Mouse (Mus musculus) heart, embryonic 15.5 days (tissue): Measurements from ENCODE around the gene Tanc2. TPM values are rescaled to one million over a fixed set of nuclear protein-coding genes. Genes with fewer than 3 reads are reported as not detected.

Experiments used
- ATAC-seq: fragments of 200-750 bp; cut with Nextera tagmentation; replicated peaks from 2 replicates; pipeline ENCODE4 v1.8.0; 2017; ENCODE audit warnings: low read depth, moderate TSS enrichment; ENCODE audit not compliant: insufficient number of reproducible peaks, insufficient read depth, low FRiP score
- H3K27ac ChIP-seq: fragments of 300-500 bp; sonication (generic); 2 replicates; pipeline ENCODE4 v1.5.1; 2015; ENCODE audit warnings: mild to moderate bottlenecking, inconsistent platforms
- H3K27me3 ChIP-seq: fragments of 300-500 bp; sonication (generic); 2 replicates; pipeline ENCODE4 v1.6.1; 2015; ENCODE audit warnings: inconsistent platforms
- H3K36me3 ChIP-seq: fragments of 300-500 bp; sonication (generic); 2 replicates; pipeline ENCODE4 v1.6.1; 2015; ENCODE audit warnings: mild to moderate bottlenecking, inconsistent platforms
- H3K4me1 ChIP-seq: fragments of 300-500 bp; sonication (generic); replicated peaks from 2 replicates; pipeline ENCODE4 v1.6.1; 2015; ENCODE audit warnings: inconsistent platforms
- H3K4me2 ChIP-seq: fragments of 300-500 bp; sonication (generic); 2 replicates; pipeline ENCODE4 v1.6.1; 2015; ENCODE audit warnings: inconsistent platforms, mild to moderate bottlenecking, moderate library complexity
- H3K4me3 ChIP-seq: fragments of 300-500 bp; sonication (generic); 2 replicates; pipeline ENCODE4 v1.5.1; 2015; ENCODE audit warnings: mild to moderate bottlenecking, inconsistent platforms
- H3K9ac ChIP-seq: fragments of 300-500 bp; sonication (generic); 2 replicates; pipeline ENCODE4 v1.6.1; 2015; ENCODE audit warnings: mild to moderate bottlenecking, inconsistent platforms
- H3K9me3 ChIP-seq: fragments of 300-500 bp; sonication (generic); replicated peaks from 2 replicates; pipeline ENCODE4 v1.6.1; 2016; ENCODE audit warnings: inconsistent platforms
- WGBS: fragments of 180-500 bp; shearing (Covaris S2); methylation state at CpG from one replicate; pipeline ENCODE4 v1.1.7; 2015; ENCODE audit warnings: mixed read lengths; 5-methylcytosine and 5-hydroxymethylcytosine counted together
- polyA plus RNA-seq: library from polyadenylated mRNA; unstranded; fragments of >200 nt; fragmentation: Nextera tagmentation; extraction: Ambion mirVana; gene quantifications from 2 replicates; pipeline ENCODE4 v1.2.1, GENCODE M21; 2015

Gene Tanc2
- polyA plus RNA-seq, 1 experiment from 2014 or later: 12.4 TPM

DNA sequence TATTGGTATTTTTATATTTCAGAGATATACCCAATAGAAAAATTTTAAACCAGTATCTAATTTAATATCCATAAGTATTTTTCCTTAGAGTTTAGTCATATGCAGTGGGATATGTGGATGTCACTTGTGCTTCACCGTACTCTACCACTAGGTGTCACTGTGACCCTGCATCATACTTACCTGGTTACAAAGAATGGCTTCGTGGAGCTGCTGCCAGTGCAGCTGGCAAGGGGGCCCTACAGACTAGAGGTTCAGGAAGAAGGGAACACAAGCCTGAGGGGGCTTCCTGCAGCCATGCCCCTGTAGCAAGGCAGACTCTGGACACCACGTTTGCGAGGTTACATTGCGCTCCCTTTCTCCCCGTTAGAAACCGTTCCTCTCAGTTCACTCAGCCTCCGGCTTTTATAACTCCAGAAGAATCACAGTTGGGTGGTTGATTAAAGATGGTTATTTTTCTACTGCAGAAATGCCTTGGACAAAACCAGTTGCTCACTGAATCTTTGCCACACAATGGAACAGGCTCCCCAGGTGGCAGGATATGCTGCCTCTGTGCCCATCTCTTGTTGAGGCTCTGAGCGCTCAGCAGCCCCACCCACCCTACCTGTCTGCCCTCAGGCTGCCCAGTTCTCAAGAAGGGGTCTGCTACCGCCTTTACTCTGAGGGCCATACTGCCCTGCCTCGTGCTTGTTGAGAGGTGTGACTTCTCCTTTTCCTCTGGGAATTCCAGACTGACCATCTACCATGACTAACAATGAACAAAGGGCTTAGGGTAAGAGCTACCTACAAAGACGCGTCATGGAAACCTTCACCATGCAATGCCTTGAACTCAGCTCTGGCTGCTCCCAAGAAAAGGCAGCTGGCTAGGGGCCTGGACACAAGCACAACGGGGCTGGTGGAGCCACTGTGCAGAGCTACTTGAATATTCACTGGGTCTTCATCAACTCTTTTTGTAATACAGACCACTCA lies 337.6 kb downstream of the Tanc2 start:
- Histone ChIP-seq H3K9ac (no peak overlapping the region), H3K4me1 (0 out of 2 replicates have a peak, but pooled peaks cover 2% of the 10 kb centered on the region), H3K4me3 (no peak overlapping the region), H3K27me3 (no peaks in the 10 kb centered on the region), H3K36me3 (peaks cover 14% of the 10 kb centered on the region; the same call in 1 of the 2 replicates), H3K27ac (no peak overlapping the region), H3K9me3 (no peaks in the 10 kb centered on the region), H3K4me2 (no peak overlapping the region)
- ATAC-seq: no peak
- 60% methylated on average over 14 of the region's 14 CpGs for WGBS

DNA sequence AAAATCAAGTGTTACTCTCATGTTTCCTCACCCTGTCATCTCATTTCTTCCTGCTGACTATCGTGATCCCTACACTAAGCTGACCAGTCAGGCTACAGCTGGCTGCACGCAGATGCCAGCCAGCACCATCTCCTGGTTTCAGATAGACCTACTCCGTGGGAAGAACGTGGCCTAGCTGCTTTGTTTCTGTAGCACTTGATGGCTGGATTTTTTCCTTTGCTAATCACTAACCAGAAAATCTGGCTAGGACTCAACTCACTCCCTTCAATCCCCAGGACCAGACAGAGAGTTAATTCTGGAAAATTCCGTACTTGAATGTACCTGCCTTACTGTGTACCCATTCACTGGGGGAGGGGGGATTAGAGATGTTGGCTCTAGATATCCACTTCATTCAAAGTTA lies 338.4 kb downstream of the Tanc2 start:
- Histone ChIP-seq H3K4me3 (no peak overlapping the region), H3K4me1 (0 out of 2 replicates have a peak, but pooled peaks cover 2% of the 10 kb centered on the region), H3K4me2 (no peak overlapping the region), H3K36me3 (peaks cover 6% of the 10 kb centered on the region; the same call in 1 of the 2 replicates), H3K27ac (no peak overlapping the region), H3K27me3 (no peaks in the 10 kb centered on the region), H3K9me3 (no peaks in the 10 kb centered on the region), H3K9ac (no peak overlapping the region)
- 69% methylated on average over 5 of the region's 5 CpGs for WGBS
- ATAC-seq: no peak

DNA sequence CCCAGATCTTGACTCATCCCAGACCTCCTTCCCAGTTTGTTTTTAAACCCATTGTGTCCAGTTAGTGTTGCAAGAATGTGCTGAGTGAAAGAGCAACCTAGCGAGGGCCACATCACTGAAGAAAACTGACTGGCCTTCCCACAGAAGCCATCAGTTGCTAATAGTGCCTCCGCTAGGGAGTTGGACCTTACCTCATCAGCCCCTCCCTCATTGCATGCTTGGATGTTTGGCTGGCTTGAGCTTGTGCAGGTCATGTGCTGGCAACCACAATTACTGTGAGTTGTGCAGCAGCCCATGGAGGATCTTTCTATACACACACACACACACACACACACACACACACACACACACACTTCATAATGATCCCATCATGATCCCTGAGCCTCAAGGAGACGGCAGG lies 341.6 kb downstream of the Tanc2 start:
- Histone ChIP-seq H3K27ac (no peak overlapping the region), H3K4me2 (no peak overlapping the region), H3K9me3 (no peaks in the 10 kb centered on the region), H3K27me3 (no peaks in the 10 kb centered on the region), H3K4me3 (no peak overlapping the region), H3K9ac (no peak overlapping the region), H3K4me1 (0 out of 2 replicates have a peak, but pooled peaks cover 4% of the 10 kb centered on the region), H3K36me3 (no peaks in the 10 kb centered on the region)
- no peak for ATAC-seq
- 77% methylated on average over 3 of the region's 3 CpGs for WGBS

DNA sequence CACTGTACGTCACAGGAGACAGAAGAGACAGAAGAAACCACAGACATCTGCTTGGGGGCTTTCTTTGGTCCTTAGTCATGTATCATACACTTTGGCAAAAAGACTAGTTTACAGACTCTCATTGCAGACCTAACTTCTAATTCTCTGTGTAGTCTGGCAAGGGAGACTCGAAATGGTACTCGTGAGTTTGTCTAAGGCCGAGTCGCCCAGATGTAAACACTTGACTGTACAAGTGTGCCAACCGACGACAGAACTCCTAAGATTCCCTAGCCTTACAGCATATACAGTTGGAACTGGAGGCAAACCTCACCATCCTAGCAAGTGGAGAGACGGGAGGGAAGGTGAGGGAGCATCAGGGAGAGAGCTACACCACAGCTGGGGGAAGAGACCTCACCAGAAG lies 344.0 kb downstream of the Tanc2 start:
- 76% methylated on average over 8 of the region's 8 CpGs for WGBS
- ATAC-seq: no peak
- no peak overlapping the region for H3K27ac ChIP-seq
- no peak overlapping the region for H3K9ac ChIP-seq
- no peak overlapping the region for H3K4me2 ChIP-seq
- 0 out of 2 replicates have a peak, but pooled peaks cover 2% of the 10 kb centered on the region for H3K4me1 ChIP-seq
- no peaks in the 10 kb centered on the region for H3K9me3 ChIP-seq
- H3K27me3 ChIP-seq: peaks cover 8% of the 10 kb centered on the region; the same call in 1 of the 2 replicates
- no peaks in the 10 kb centered on the region for H3K36me3 ChIP-seq
- H3K4me3 ChIP-seq: no peak overlapping the region

DNA sequence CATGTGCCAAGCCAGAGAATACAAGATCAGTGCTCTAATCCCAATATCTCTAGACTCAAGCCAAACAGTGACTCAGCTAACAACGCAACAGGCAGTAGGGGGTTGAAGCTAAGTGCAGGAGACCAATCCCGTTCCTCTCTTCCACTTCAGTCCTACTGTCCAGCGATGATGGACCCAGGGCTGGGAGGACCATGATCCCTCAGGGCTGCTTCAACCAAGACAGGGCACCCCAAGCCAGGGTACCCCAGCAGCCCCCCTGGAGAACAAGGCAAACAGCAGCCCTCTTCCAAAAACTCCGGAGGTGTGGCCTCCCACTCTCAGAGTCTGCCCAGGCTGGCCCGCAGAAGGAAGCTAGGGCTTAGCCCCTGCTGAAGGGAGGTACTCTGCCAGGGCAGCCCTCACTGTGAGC lies 344.5 kb downstream of the Tanc2 start:
- H3K9me3 ChIP-seq: no peaks in the 10 kb centered on the region
- no peak overlapping the region for H3K4me3 ChIP-seq
- no peaks in the 10 kb centered on the region for H3K36me3 ChIP-seq
- no peak overlapping the region for H3K27ac ChIP-seq
- ATAC-seq: no peak
- 48% methylated on average over 5 of the region's 5 CpGs for WGBS
- no peak overlapping the region for H3K4me2 ChIP-seq
- no peak overlapping the region for H3K9ac ChIP-seq
- 0 out of 2 replicates have a peak, but pooled peaks cover 2% of the 10 kb centered on the region for H3K4me1 ChIP-seq
- H3K27me3 ChIP-seq: peaks cover 11% of the 10 kb centered on the region

DNA sequence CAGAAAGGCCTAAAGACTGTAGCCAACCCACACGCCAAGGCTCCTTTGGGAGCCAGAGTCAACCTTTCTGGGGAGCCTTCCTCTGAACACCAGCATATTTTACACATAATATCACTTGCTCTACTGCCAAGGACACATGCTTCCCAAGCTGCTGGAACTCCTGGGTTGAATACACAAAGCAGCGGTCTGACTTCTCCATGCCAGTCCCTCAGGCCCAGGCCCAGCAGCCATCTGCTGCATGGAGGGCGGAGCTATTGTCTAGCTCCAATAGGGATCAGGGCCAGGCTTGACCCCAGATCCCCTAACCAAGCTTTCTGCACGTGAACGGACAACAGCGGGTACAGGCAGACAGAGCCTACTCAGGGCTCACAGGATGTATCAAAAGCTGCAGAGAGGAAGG lies 345.0 kb downstream of the Tanc2 start:
- 54% methylated on average over 6 of the region's 6 CpGs for WGBS
- no peak overlapping the region for H3K27ac ChIP-seq
- H3K4me3 ChIP-seq: no peak overlapping the region
- peaks cover 15% of the 10 kb centered on the region for H3K27me3 ChIP-seq
- H3K9me3 ChIP-seq: no peaks in the 10 kb centered on the region
- ATAC-seq: 0 out of 2 replicates have a peak, but pooled peaks have one; percentile 29
- 0 out of 2 replicates have a peak, but pooled peaks cover 2% of the 10 kb centered on the region for H3K4me1 ChIP-seq
- H3K4me2 ChIP-seq: no peak overlapping the region
- no peaks in the 10 kb centered on the region for H3K36me3 ChIP-seq
- H3K9ac ChIP-seq: no peak overlapping the region

DNA sequence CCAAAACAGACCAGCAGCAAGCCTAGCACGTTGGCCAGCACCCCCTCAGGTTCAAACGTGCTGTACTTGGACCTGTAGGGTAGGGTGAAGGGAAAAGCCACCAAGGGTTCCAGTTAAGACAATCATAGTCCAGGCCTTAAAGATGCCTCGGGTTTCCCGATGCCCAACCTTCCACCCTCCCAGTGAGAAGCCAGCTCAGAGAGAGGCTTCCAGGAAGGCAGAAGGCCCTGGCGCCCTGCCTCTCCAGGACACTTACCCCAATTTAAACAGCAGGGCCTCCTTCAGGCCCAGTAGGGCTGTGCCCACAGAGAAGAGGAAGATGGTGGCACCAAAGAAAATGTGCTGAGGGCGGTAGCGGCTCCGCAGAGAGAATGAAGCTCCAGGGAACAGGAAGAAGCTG lies 345.7 kb downstream of the Tanc2 start:
- no peak for ATAC-seq

DNA sequence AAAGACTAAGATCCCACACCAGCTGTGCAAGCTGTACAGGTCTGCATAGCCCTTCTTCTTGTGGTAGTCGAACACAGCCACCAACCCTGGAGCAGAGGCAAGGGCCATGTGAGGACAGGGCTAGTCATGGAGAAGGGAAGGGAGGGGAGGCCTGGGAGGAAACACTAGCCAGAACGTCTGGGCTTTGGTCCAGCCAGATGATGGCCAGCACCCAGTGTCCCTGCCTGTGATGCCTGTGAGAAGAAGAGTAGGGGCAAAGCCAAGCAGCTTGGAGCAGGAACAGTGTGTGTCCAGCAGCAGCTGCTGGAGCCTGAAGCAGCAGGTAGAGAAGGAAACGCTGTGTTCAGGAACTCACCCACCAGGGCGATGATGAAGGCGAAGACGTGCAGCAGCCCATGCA lies 346.4 kb downstream of the Tanc2 start:
- 72% methylated on average over 6 of the region's 6 CpGs for WGBS
- Histone ChIP-seq H3K27ac (no peak overlapping the region), H3K27me3 (peaks cover 21% of the 10 kb centered on the region), H3K4me2 (no peak overlapping the region), H3K4me3 (no peak overlapping the region), H3K9me3 (no peaks in the 10 kb centered on the region), H3K4me1 (0 out of 2 replicates have a peak, but pooled peaks cover 2% of the 10 kb centered on the region), H3K9ac (no peak overlapping the region), H3K36me3 (no peaks in the 10 kb centered on the region)
- ATAC-seq: no peak

More for the DNA sequence above, 345.7 kb downstream of the Tanc2 start:
- H3K9me3 ChIP-seq: no peaks in the 10 kb centered on the region
- H3K4me3 ChIP-seq: no peak overlapping the region
- 83% methylated on average over 8 of the region's 8 CpGs for WGBS
- peaks cover 21% of the 10 kb centered on the region for H3K27me3 ChIP-seq
- no peak overlapping the region for H3K4me2 ChIP-seq
- 0 out of 2 replicates have a peak, but pooled peaks cover 2% of the 10 kb centered on the region for H3K4me1 ChIP-seq
- H3K9ac ChIP-seq: no peak overlapping the region
- no peak overlapping the region for H3K27ac ChIP-seq
- H3K36me3 ChIP-seq: no peaks in the 10 kb centered on the region

DNA sequence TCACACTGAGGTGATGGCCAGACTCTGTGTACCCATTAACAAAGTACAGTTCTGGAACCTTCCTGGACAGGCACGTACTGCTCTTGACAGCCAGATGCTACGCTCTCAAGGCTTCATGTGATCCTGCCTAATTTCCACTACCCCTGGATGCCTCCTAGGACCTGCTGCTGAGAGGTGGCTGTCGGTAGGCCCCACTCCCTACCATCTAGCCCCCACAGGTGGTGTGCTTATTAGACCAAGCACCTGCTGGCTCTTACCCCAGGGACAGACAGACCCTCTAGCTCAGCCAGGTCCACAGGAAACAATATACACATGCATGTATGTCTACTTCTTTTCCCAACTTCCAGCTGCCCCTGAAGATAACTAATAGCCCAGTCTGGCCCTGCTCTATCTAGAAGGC lies 347.2 kb downstream of the Tanc2 start:
- Histone ChIP-seq H3K27ac (no peak overlapping the region), H3K9ac (no peak overlapping the region), H3K36me3 (no peaks in the 10 kb centered on the region), H3K4me2 (no peak overlapping the region), H3K4me3 (no peak overlapping the region), H3K27me3 (peaks cover 28% of the 10 kb centered on the region), H3K4me1 (0 out of 2 replicates have a peak, but pooled peaks cover 2% of the 10 kb centered on the region), H3K9me3 (no peaks in the 10 kb centered on the region)
- WGBS: 82% methylated on average over 3 of the region's 3 CpGs
- no peak for ATAC-seq

DNA sequence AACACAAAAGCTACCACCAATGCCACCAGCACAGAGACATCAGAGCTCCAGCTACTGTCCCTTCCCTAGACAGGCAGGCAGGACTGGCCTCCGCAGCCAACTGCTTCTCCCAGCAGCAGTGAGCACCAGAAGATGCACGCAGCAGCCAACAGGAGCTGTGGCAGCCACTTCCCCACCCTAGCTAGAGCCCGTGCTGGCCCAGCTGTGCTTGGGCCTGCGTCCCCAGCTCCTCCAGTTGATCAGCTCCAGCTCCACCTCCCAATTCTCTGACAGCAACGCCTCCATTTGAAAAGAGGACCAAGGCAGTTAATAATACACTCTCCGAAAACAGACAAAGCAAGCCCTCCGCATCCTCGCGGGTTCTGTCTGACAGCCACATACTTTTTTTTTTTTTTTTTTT lies 349.0 kb downstream of the Tanc2 start:
- Histone ChIP-seq H3K27ac (no peak overlapping the region), H3K36me3 (no peaks in the 10 kb centered on the region), H3K9ac (no peak overlapping the region), H3K9me3 (no peaks in the 10 kb centered on the region), H3K4me2 (no peak overlapping the region), H3K4me3 (no peak overlapping the region), H3K27me3 (peaks cover 34% of the 10 kb centered on the region), H3K4me1 (peaks cover 11% of the 10 kb centered on the region)
- ATAC-seq: no peak
- WGBS: 61% methylated on average over 9 of the region's 9 CpGs

DNA sequence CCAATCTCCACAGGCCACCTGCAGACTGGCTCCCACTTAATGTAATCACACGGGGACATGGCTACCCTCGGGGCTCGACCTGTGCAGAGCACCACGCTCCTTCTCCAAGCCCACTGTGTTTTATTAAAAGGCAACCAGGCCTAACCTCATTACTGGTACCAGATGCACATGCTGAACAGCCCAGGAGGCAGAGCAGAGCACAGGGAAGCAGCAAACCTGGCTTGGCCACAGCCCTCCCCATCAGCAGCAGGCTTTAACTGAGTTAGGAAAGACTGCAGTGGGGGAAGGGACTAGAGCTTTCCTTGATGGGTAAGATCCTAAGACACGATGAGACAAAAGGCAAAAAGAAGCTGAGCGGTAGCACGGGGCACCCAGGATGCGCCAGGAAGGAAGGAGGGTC lies 352.2 kb downstream of the Tanc2 start:
- no peak overlapping the region for H3K9ac ChIP-seq
- H3K27ac ChIP-seq: no peak overlapping the region
- peaks cover 22% of the 10 kb centered on the region for H3K4me1 ChIP-seq
- H3K27me3 ChIP-seq: peaks cover 36% of the 10 kb centered on the region
- no peak overlapping the region for H3K4me2 ChIP-seq
- H3K36me3 ChIP-seq: no peaks in the 10 kb centered on the region
- no peak; the same call in 1 of the 2 replicates for ATAC-seq
- no peak overlapping the region for H3K4me3 ChIP-seq
- 68% methylated on average over 8 of the region's 8 CpGs for whole genome bisulfite sequencing
- no peaks in the 10 kb centered on the region for H3K9me3 ChIP-seq
